Mouse (Mus musculus) heart, postnatal 0 days (tissue): ENCODE results near the gene Hmgb1. TPM values are rescaled to one million over a fixed set of nuclear protein-coding genes. Genes with fewer than 3 reads are reported as not detected.

ENCODE experiments used
- ATAC-seq: fragments of 200-750 bp; cut with Nextera tagmentation; 2 replicates; pipeline ENCODE4 v1.8.0; 2017; ENCODE audit warnings: low read depth, moderate number of reproducible peaks, moderate library complexity; ENCODE audit not compliant: insufficient read depth
- DNase-seq: peaks from one replicate; pipeline ENCODE4 v3.0.0-alpha.2; 2016; ENCODE audit warnings: low spot score
- H3K27ac ChIP-seq: fragments of 300-500 bp; sonication (generic); 2 replicates; pipeline ENCODE4 v1.5.1; 2014; ENCODE audit warnings: low read depth, mild to moderate bottlenecking
- H3K27me3 ChIP-seq: fragments of 300-500 bp; sonication (generic); 2 replicates; pipeline ENCODE4 v1.6.1; 2014; ENCODE audit warnings: low read length, mixed read lengths; ENCODE audit not compliant: control insufficient read depth, insufficient read depth
- H3K36me3 ChIP-seq: fragments of 300-500 bp; sonication (generic); replicated peaks from 2 replicates; pipeline ENCODE4 v1.6.1; 2014; ENCODE audit warnings: low read length, mixed read lengths; ENCODE audit not compliant: control insufficient read depth, insufficient read depth
- H3K4me1 ChIP-seq: fragments of 300-500 bp; sonication (generic); 2 replicates; pipeline ENCODE4 v1.6.1; 2014; ENCODE audit warnings: antibody characterized with exemption; ENCODE audit not compliant: control insufficient read depth, insufficient read depth
- H3K4me2 ChIP-seq: fragments of 300-500 bp; sonication (generic); 2 replicates; pipeline ENCODE4 v1.6.1; 2014; ENCODE audit warnings: low read depth, mild to moderate bottlenecking, low read length, moderate library complexity
- H3K4me3 ChIP-seq: fragments of 300-500 bp; sonication (generic); 2 replicates; pipeline ENCODE4 v1.5.1; 2014; ENCODE audit warnings: low read depth, low read length
- H3K9ac ChIP-seq: fragments of 300-500 bp; sonication (generic); replicated peaks from 2 replicates; pipeline ENCODE4 v1.6.1; 2014; ENCODE audit warnings: low read depth, low read length, mixed read lengths
- H3K9me3 ChIP-seq: fragments of 300-500 bp; sonication (generic); replicated peaks from 2 replicates; pipeline ENCODE4 v1.6.1; 2016; ENCODE audit warnings: low read length; ENCODE audit not compliant: control insufficient read depth
- CTCF ChIP-seq: IDR thresholded peaks from 2 replicates; pipeline ENCODE4 v1.5.1; 2016; ENCODE audit warnings: antibody characterized with exemption, control low read depth, low read depth
- EP300 ChIP-seq: IDR thresholded peaks from 2 replicates; pipeline ENCODE4 v1.6.1; 2016; ENCODE audit warnings: antibody characterized with exemption, low read depth
- WGBS: fragments of 180-500 bp; shearing (Covaris S2); extraction: QIAGEN DNeasy Blood & Tissue Kit; methylation state at CpG from one replicate; pipeline ENCODE4 v1.1.7; 2014; 5-methylcytosine and 5-hydroxymethylcytosine counted together
- polyA plus RNA-seq: library from polyadenylated mRNA; unstranded; fragments of >200 nt; fragmentation: Nextera tagmentation; extraction: Ambion mirVana; gene quantifications from 2 replicates; pipeline ENCODE4 v1.2.1, GENCODE M21; 2015
- total RNA-seq: library from RNA; depleted of rRNA; stranded (reverse); fragments of >200 nt; gene quantifications from 2 replicates; pipeline ENCODE4 v1.2.3, GENCODE M21; 2014; ENCODE audit warnings: low replicate concordance

Hmgb1 gene
- total and polyA plus RNA-seq, 2 experiments from 2014 or later = 107 to 540 TPM

- DNase-seq = no peak
- Histone ChIP-seq H3K27me3 (no peaks in the 10 kb centered on the region), H3K27ac (no peak overlapping the region), H3K4me1 (no peaks in the 10 kb centered on the region), H3K9me3 (no peaks in the 10 kb centered on the region), H3K4me2 (no peak overlapping the region), H3K36me3 (no peaks in the 10 kb centered on the region), H3K9ac (no peak overlapping the region), H3K4me3 (no peak overlapping the region)
- TF ChIP-seq EP300 (no peak), CTCF (no peak)
- 84% methylated on average over 7 of the region's 7 CpGs for WGBS
- no peak for ATAC-seq
Observed at GRCm38 (mm10) chr5:149174527-149174926, 9.8 kb downstream of the Hmgb1 start.

- TF ChIP-seq EP300 (no peak), CTCF (no peak)
- Histone ChIP-seq H3K4me1 (no peaks in the 10 kb centered on the region), H3K36me3 (no peaks in the 10 kb centered on the region), H3K9me3 (no peaks in the 10 kb centered on the region), H3K4me2 (no peak overlapping the region), H3K9ac (no peak overlapping the region), H3K27me3 (no peaks in the 10 kb centered on the region), H3K4me3 (no peak overlapping the region), H3K27ac (no peak overlapping the region)
- DNase-seq (no peak), ATAC-seq (no peak)
- WGBS = 54% methylated on average over 10 of the region's 10 CpGs
Observed at GRCm38 (mm10) chr5:149172246-149172645, 12.0 kb downstream of the Hmgb1 start.

- TF ChIP-seq EP300 (no peak), CTCF (no peak)
- Histone ChIP-seq H3K4me1 (no peaks in the 10 kb centered on the region), H3K36me3 (no peaks in the 10 kb centered on the region), H3K4me2 (no peak overlapping the region), H3K27ac (no peak overlapping the region), H3K9ac (no peak overlapping the region), H3K9me3 (no peaks in the 10 kb centered on the region), H3K4me3 (no peak overlapping the region), H3K27me3 (no peaks in the 10 kb centered on the region)
- ATAC-seq = no peak
- DNase-seq = no peak
- 69% methylated on average over 8 of the region's 8 CpGs for WGBS
Observed at GRCm38 (mm10) chr5:149170841-149171588, 13.3 kb downstream of the Hmgb1 start.

DNA sequence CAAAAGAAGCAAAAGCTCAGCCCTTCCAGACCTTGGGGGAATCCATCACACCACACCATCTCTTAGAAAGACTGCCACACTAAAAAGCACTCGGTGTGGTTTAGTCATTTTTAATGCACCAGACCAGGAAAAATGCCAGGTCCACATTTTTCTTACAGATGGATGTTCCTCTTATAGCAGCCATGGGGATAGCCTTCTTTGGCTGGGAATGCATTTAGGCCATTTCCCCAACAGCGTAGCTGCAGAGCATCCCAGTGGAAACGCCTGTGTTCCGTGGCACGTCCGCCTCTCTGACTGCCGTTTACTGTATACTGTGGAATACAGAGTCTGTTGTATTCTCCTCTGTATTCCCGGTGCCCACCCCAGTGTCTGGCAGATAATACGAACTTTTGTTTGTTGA is 15.5 kb downstream of the Hmgb1 start:
- Histone ChIP-seq H3K36me3 (no peaks in the 10 kb centered on the region), H3K4me1 (no peaks in the 10 kb centered on the region), H3K27me3 (no peaks in the 10 kb centered on the region), H3K4me3 (no peak overlapping the region), H3K4me2 (no peak overlapping the region), H3K27ac (no peak overlapping the region), H3K9ac (no peak overlapping the region), H3K9me3 (no peaks in the 10 kb centered on the region)
- no peak for ATAC-seq
- TF ChIP-seq CTCF (no peak), EP300 (no peak)
- 81% methylated on average over 9 of the region's 9 CpGs for WGBS
- no peak for DNase-seq

GRCm38 (mm10) chr5:149168051-149168450 is 16.2 kb downstream of the Hmgb1 start:
- 81% methylated on average over 2 of the region's 2 CpGs for WGBS
- no peak overlapping the region for H3K27ac ChIP-seq

GRCm38 (mm10) chr5:149166011-149166410 is 18.3 kb downstream of the Hmgb1 start:
- ATAC-seq (no peak), DNase-seq (no peak)
- H3K4me2 ChIP-seq = no peak overlapping the region
- H3K4me3 ChIP-seq = no peak overlapping the region
- H3K27me3 ChIP-seq = no peaks in the 10 kb centered on the region
- no peaks in the 10 kb centered on the region for H3K4me1 ChIP-seq
- no peak overlapping the region for H3K9ac ChIP-seq
- 88% methylated on average over 10 of the region's 10 CpGs for WGBS
- no peak overlapping the region for H3K27ac ChIP-seq
- H3K36me3 ChIP-seq = no peaks in the 10 kb centered on the region
- TF ChIP-seq EP300 (no peak), CTCF (no peak)
- no peaks in the 10 kb centered on the region for H3K9me3 ChIP-seq

More at GRCm38 (mm10) chr5:149168051-149168450, 16.2 kb downstream of the Hmgb1 start:
- H3K9ac ChIP-seq = no peak overlapping the region
- H3K27me3 ChIP-seq = no peaks in the 10 kb centered on the region
- ATAC-seq (no peak), DNase-seq (no peak)
- no peaks in the 10 kb centered on the region for H3K4me1 ChIP-seq
- H3K9me3 ChIP-seq = no peaks in the 10 kb centered on the region
- H3K36me3 ChIP-seq = no peaks in the 10 kb centered on the region
- no peak overlapping the region for H3K4me2 ChIP-seq
- no peak for TF ChIP-seq EP300
- TF ChIP-seq CTCF = no peak
- no peak overlapping the region for H3K4me3 ChIP-seq
